Mouse (Mus musculus) layer of hippocampus, adult 9-10 months (tissue): ENCODE results near the gene Ddx27.

Experiments used
- DNase-seq: peaks from one replicate; pipeline ENCODE4 v3.0.0; 2022; ENCODE audit warnings: low spot score

The Ddx27 gene

GRCm38 (mm10) chr2:167028553-167028952, 13.6 kb downstream of the Ddx27 start:
- DNase-seq = no peak

DNA sequence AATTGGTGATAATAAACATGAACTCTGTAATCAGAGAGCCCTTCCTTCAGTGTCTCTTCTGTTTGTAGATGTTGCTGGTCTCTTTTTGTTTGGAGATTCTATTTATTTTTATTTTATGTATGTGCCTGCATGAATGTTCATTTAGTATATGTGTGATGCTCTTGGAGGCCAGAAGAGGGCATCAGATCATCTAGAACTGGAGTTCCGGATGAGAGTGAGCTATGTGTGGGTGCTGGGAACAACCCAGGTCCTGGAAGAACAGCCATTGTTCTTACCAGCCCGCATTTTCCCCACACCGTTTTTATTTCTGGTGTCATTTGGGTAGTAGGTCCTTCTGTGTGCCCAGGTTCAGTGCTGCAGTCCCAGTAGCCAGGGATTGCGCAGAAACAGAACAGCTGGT, 15.5 kb downstream of the Ddx27 start:
- DNase-seq = no peak

- no peak for DNase-seq
These were observed 22.7 kb downstream of the Ddx27 start for GRCm38 (mm10) chr2:167037710-167038109.

- DNase-seq = no peak
These were observed 23.3 kb downstream of the Ddx27 start for GRCm38 (mm10) chr2:167038297-167038696.

DNA sequence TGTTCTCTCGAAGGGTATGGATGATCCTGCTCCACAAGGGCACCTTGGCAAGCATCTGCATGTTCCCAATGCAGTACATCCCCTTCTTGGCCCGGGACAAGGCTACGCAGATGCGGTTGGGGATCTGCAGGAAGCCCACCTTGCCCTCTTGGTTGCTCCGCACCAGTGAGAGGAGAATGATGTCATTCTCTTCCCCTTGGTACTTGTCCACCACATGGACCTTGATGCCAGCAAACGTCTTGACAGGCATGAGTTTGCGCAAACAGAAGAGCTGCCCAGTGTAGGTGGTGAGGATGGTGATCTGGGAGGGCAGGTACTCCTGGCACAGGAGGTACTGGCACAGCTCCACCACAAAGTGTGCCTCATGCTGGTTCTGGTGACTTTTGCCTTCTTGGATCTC, 23.7 kb downstream of the Ddx27 start:
- no peak for DNase-seq

- DNase-seq = no peak
These were observed 24.4 kb downstream of the Ddx27 start for GRCm38 (mm10) chr2:167039386-167039785.

GRCm38 (mm10) chr2:167043400-167044121, 28.6 kb downstream of the Ddx27 start:
- no peak for DNase-seq

DNA sequence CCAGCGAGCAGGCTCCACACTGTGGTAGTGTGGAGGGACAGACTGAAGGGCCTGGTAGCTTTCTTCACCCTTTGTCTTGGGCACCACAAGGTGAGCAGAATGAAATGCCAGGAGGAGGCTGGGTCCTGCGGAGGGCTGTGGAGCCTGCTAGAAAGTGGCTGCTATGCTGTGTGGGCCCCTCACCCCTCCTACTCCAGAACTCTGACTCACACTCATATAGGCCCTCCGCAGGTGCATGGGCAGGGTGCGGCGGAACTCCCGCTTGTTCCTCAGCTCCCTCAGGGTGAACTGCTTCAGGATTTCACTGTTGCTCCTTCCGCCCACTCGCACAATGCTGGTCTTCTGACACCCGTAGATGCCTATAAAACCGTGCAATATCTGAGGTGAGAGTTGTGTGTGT, 33.2 kb downstream of the Ddx27 start:
- DNase-seq = no peak

DNA sequence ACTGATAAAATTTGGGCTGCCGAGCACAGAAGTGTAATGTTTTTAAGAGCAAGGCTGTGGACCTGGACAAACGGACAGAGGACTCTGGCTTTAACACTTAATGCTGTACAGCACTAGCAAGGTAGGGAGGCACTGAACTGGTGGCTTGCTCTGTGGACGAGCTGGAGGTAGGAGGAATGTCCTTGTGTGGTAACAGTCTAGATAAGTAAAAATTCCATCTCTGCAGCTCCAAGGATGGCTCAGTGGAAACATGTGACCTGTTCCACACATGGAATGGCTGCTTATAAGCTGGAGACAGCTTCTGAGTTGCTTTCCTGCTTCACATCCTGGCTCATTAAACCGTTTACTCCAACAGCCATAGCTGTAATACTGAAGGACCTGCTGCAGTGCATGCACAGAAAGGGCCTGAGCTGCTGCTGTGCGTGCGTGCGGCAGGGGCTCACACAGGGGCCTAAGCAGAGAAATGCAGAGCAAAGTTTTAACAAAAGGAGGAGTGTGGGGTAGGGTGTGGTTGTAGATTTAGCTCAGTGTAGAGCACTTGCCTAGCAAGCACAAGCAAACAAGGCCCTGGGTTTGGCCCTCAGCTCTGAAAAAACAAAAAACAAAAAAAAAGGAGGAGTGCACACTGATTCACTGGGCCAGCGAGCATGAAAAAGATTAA, 33.8 kb downstream of the Ddx27 start:
- DNase-seq = no peak

GRCm38 (mm10) chr2:167053127-167053844, 38.3 kb downstream of the Ddx27 start:
- no peak for DNase-seq

GRCm38 (mm10) chr2:167055386-167055785, 40.4 kb downstream of the Ddx27 start:
- DNase-seq = no peak

GRCm38 (mm10) chr2:167056210-167056941, 41.4 kb downstream of the Ddx27 start:
- DNase-seq = no peak

- DNase-seq = no peak
These were observed 41.9 kb downstream of the Ddx27 start for GRCm38 (mm10) chr2:167056942-167057323.

DNA sequence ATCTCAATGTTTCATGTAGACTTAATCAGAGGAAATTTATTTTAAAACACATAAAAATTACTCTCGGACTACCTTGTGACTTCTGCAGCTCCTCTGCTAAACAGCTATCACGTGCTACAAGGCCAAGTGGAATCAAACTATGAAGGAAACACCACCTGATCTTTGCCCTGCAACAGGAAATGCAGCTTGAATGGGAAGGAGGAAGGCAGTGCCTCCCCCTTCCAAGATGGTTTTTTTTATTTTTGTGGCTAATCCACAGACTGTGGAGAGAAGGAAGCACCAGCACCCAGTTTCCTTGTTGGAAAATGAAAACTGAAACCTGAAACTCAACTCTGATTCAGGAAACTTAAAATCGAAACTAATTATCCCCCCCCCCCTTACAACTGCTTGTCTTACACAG, 43.2 kb downstream of the Ddx27 start:
- DNase-seq = no peak

- DNase-seq = no peak
These were observed 43.9 kb downstream of the Ddx27 start for GRCm38 (mm10) chr2:167058814-167059387.

- DNase-seq = no peak
These were observed 44.5 kb downstream of the Ddx27 start for GRCm38 (mm10) chr2:167059536-167059935.

DNA sequence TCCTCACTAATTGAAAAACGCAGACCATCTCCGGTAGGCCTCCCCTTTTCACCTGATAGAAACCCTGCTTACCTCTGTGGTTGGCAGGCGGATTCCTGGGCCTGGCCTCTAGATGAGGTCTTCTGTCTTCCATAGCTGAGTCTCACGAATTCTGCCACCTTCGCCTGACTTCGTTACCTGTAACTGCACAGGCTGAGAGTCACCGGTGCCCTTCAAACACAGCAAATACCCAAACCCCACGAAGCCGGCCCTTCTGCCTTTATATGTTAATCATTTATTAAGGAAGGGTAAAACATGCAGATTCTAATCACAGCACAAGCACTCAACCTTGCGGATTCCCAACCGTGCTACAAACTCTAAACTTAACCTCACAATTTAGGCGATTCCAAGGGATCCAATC, 45.0 kb downstream of the Ddx27 start:
- no peak for DNase-seq

- no peak for DNase-seq
These were observed 45.4 kb downstream of the Ddx27 start for GRCm38 (mm10) chr2:167060360-167060759.

- no peak for DNase-seq
These were observed 45.8 kb downstream of the Ddx27 start for GRCm38 (mm10) chr2:167060761-167061160.

GRCm38 (mm10) chr2:167061381-167062034, 46.5 kb downstream of the Ddx27 start:
- DNase-seq = no peak

- DNase-seq = no peak
These were observed 47.5 kb downstream of the Ddx27 start for GRCm38 (mm10) chr2:167062497-167062911.
